Mouse (Mus musculus): ENCODE results near the gene B3galt6. TPM values are rescaled to one million over a fixed set of nuclear protein-coding genes. Genes with fewer than 3 reads are reported as not detected.

Gene B3galt6
- total RNA-seq, 2 experiments from 2014 or later: 8.9 to 10.7 TPM

DNA sequence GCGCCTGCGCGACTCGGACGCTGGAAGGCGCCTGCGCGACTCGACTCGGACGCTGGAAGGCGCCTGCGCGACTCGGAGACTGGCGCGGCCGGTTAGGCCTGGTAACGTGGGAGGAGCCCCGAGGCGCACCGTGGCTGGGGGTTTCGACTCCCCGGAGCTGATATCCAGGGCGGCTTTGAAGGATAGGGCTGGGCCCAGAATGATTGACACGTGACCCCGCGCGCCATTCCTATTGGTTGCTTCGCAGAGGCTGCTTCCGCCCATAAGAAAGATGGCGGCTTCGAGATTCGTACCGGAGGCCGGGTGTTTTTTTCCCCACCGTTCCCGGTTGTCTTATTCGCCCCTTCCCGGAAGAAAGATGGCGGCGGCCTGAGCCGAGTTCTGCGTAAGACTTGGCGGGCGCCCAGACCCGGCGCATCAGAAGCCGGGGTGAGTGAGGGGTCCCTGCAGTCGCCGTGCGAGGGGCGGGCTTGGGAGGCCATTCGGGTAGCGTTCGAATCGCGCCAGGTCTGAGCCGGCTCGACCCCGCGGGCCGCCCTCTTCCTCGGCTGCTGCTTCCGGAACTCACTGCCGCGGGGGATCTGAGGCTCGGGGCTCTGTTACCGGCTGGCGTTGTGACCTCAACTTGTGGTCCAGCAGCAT lies 578 bp upstream of the B3galt6 start:
- DNase-seq (ENCODE audit: low spot score in 2 of 2): peak; percentile 93 to 96

GRCm38 (mm10) chr4:155991908-155992230 lies 580 bp downstream of the B3galt6 start:
- no peak for DNase-seq (ENCODE audit: low spot score in 2 of 2)

DNA sequence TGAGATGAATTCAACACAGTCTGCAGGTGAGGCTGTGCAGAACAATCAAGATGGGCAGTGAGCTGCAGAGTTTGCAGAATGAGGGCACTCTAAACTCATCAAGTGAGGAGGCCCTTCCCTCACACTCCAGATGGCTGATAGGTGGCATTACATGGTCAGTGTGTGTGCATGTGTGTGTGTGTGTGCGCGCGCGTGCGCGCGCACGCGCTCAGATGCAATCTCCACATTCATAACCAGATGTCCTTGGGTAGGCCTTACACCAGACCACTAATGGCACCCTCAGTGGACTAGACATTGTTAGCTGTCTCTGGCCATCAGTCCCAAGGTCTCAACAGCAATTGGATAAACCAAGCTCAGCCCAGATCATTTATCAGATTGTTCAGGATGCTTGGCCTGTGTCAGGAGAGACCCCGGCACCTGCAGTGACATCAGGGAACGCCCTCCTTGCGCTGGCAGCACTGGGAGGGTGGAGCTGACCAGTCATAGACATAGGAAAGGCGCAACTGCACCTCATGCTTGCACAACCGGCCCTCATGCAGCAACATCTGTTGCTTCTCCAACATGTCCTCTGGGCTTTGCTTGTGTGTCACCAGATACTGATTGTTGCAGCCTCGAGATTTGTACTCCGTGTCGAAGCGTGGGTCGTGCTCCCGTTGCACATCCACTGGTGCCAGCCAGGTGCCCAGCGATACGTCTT lies 1.1 kb downstream of the B3galt6 start:
- no peak for DNase-seq (ENCODE audit: low spot score in 2 of 2)

GRCm38 (mm10) chr4:155983788-155984187 lies 8.7 kb downstream of the B3galt6 start:
- DNase-seq (ENCODE audit: low spot score in 2 of 2): no peak

DNA sequence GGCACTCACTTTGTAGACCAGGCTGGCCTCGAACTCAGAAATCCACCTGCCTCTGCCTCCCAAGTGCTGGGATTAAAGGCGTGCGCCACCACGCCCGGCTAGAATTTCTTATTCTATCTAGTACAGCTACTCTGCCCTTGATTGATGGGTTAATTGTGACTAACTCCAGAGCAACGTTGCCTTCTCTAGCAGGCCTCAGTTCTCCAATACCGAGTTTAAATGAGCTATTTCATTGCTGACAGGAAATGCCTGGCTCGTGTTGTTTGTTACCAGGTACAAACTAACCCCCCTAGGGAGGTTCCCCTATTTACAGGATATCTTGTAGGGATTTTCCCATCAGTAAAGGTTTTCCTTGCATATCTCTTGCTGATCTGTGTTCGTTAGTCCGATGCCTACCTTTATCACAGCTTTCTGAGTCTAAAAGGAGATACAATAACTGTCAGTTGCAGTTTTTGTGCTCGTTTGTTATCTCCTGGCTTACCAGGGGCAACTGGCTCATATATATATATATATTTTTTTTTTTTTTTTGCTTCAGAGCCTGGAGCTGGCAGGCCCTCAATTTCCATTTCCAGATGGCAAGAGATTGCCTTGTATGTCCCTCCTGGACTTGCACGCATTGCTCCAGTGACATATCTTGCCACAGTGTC lies 10.9 kb downstream of the B3galt6 start:
- DNase-seq (ENCODE audit: low spot score in 2 of 2): no peak

DNA sequence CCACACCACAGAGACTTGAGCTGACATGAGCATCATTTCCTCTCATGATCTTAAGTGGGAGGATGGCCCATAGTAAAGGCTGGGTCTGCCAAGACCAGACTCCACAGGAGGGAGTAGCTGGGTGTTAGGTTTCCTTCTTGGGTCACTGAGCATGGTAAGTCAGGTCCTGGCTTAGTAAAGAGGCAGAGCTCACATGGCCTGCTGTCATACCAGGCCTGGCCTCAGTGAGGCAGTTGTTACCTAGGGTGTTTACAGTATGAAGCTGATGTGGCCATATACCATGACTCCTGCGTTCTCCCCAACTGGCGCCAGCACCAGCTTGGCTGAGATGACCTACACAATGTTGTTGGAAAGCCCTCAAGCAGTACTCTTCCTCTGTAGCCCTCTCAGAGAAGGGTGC lies 19.2 kb downstream of the B3galt6 start:
- no peak for DNase-seq (ENCODE audit: low spot score in 2 of 2)

GRCm38 (mm10) chr4:155972651-155973050 lies 19.8 kb downstream of the B3galt6 start:
- DNase-seq (ENCODE audit: low spot score in 2 of 2): no peak

DNA sequence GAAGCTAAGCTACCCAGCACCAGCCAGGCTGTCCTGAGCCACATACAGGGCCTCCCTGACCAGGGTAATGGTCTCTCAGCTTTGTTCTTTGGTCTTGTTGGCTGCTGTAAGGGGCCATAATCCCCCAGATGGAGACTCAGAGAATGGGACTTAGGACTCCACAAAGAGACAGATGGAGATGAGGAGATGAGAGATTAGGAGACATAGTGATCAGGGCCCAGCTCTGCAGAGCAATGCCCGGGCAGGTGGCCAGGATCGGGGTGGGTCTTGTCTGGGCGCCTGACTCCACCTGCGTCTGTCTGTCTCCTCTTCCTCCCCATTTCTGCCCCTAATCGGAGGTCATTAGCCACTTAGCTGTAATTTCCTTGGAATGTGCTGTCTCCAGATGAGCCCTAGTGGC lies 22.2 kb downstream of the B3galt6 start:
- DNase-seq (ENCODE audit: low spot score in 2 of 2): no peak

DNA sequence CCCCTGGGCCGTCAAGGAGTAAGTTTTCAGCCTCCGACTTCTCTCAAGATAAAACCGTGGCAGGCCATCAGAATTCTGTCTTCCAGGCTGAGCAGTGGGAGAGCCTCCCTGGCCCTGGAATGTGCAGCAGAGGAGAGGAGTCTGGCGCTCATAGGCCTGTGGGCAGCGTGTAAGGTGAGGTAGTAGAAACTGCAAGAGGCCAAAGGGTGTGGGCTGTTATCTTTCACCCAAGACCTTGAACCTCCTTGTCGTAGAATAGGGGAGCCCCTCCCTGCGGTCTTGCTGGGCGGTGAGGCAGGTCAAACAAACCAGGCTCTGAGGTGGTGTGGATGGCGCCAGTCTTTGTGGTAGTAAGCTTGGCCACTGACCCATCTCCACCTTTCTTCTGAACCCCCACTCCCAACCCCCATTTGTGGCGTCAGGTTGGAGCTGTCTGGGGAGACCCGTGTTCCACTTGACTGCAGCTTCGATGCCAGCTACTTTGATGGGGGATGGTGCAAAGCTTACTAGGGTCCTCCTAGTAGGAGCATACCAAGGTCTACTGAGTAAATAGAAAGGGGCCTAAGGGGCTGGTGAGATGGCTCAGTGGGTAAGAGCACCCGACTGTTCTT lies 23.3 kb downstream of the B3galt6 start:
- DNase-seq (ENCODE audit: low spot score in 2 of 2): no peak

DNA sequence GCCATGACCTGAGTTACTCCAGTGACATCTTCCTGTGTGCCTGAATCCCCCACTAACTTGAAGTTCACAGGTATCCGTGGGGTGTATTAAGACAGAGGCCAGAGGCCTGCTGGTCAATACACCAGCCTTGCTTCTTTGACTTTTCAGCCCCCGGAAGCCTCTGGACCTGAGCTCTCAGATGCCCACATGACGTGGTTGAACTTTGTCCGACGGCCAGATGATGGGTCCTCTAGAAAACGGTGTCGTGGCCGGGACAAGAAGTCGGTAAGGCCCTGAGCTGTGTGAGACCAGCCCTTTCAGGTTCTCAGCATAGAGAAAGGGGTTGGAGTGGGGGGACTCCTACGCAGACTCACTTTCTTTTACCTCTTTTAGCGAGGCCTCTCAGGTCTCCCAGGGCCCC lies 28.1 kb downstream of the B3galt6 start:
- DNase-seq (ENCODE audit: low spot score in 2 of 2): no peak

DNA sequence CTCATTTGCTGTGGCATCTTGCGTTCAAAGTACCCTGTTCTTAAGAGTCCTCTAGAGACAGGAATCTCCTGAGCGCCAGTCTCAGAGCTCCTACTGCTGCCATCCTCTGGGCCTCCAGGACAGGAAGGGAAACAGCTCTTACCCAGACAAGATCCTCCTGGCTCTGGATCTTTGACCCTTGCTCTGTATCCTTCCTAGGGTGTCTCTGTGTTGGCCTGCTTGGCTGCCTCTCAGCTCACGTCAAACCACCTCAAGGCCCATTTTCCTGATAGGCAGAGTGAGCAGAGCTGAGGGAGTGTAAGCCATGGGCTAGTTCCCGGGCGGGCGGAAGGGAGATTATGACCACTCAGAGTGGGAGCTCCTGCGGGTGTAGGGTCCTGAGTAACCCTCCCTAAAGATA lies 29.3 kb downstream of the B3galt6 start:
- no peak for DNase-seq (ENCODE audit: low spot score in 2 of 2)

DNA sequence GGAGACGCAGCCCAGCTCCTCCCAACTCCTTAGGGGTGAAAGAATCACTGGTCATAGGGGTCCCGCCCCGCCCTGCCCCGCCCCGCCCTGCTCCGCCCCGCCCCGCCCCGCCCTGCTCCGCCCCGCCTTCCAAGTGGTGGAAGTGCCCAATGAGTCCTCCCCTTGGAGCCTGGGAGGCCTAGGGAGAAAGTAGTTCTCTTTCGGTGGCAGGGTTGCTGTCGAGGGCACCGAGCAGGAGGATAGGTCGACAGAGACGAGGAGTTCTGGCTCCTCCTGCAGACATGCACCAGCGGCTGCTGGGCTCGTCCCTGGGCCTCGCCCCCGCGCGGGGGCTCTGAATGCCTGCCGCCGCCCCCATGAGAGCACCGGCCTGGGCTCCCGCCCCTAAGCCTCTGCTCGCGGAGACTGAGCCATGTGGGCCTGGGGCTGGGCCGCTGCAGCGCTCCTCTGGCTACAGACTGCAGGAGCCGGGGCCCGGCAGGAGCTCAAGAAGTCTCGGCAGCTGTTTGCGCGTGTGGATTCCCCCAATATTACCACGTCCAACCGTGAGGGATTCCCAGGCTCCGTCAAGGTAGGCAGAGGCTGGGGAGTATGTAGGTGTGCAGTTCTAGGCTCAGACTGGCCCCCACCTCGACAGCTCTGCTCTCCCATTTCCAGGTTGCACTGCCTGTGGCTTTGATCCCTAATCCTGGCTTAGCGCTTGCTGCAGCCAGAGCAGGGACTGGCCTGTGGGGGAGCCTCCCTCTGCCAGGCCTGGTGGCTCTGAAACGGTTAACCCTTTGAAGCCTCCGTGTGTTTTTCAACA lies 30.1 kb downstream of the B3galt6 start, which contains the start of gene C1qtnf12:
C1qtnf12 (plus strand) TSS at position 152 of the 805 bp plus-strand sequence.
- DNase-seq (ENCODE audit: low spot score in 2 of 2): peak; percentile 11 to 39

DNA sequence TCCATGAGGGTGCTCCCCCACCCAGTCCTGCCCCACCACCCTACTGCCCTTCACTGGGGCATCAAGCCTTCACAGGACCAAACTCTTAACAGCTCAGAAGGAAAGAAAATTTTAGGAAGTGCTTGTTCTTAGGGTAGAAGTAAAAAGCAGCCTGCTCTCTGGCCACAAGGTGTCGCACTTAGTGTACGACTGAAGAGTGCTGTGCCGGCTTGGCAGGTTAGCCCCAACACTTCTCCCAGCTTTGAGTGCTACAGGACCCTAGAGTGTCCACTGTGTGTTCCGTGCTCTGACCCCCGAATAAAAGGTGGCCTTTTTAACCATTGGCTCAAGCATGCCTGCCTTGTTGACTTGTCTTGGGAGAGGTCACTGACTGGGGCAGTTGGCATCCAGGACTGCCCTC lies 33.2 kb downstream of the B3galt6 start:
- peak; percentile 68 to 70 for DNase-seq (ENCODE audit: low spot score in 2 of 2)

DNA sequence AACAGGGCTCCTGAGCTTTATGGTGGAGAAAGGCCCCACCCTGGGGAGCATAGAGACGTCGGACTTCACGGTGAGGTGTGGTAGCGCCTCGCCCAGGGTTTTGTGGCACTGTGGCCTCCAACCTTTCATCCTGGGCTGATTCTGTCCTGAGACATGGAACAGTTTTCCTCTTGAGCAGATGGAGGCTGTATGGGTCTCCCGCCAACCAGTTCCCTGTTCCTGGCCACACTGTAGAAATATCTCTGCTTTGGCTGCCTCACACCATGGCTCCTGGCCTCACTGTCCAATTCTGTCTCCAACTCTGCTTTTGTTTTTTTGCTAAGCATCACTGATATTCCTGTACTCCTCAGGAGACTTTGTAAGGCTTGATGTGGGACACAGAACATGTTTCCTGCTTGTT lies 37.0 kb downstream of the B3galt6 start:
- DNase-seq (ENCODE audit: low spot score in 2 of 2): no peak

DNA sequence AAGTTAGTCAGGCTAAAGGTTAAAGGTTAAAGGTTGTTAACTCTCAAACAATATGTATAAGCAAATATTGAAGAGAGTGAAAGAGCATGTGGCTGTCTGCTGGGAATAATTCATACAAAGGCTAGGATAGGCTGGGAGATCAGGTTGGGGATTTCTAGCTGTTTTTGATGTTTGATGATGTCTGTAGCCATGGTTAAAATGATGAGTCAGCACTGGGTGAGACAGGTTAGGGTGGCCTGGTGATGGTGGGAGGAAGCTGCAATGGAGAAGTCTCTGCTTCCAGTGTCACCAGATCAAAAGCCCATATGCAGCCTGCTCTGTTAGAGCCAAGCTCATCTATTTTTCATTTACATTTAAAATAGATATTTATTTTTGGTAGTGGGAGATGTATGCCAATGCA lies 45.4 kb downstream of the B3galt6 start:
- no peak for DNase-seq (ENCODE audit: low spot score in 2 of 2)

GRCm38 (mm10) chr4:155944271-155944670 lies 48.2 kb downstream of the B3galt6 start:
- DNase-seq (ENCODE audit: low spot score in 2 of 2): no peak

DNA sequence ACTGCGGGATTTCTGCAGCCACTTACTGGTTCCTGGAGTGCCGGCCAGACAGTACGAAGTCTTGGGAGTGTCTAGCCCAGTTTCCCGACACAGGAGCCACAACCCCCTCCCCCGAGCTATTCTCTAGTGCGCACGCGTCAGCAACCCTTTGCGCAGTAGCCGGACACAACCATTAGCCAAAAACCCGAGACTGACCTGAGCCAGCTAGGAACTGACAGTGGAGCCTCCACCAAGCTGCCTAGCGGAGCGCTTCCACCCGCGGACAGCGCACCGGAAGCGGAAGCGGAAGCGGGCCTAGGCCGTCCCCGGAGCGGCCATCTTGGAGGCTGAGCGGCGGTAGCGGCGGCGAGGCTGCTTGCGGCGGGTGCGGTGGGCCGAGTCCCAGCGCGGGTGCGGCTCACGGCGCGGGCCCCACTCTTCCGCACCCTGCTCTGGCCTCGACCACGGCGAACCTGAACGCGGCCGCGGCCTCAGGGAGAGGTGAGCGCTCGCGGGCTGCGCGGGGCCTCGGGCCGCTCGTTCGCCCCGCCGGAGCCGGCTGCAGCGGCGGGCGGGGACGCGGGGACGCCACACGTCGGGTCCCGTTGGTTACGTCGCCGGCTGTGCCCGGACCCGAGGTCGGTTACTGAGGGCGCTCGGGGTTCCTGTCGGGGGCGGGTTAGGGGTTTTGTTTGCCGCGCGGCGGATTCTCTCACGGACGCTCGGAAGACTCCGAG lies 48.8 kb downstream of the B3galt6 start, which contains the start of gene Ube2j2:
Ube2j2 (plus strand) TSS at position 298 of the 716 bp plus-strand sequence.
- peak; percentile 96 to 98 for DNase-seq (ENCODE audit: low spot score in 2 of 2)

- DNase-seq (ENCODE audit: low spot score in 2 of 2): peak; percentile 22 to 52
Observed at GRCm38 (mm10) chr4:155943049-155943452, 49.4 kb downstream of the B3galt6 start.

Measured in left cerebral cortex, adult 18-20 months (tissue).